Mouse (Mus musculus) hindbrain, embryonic 12.5 days (tissue): ENCODE measurements around the gene Cdc42bpg. TPM values are rescaled to one million over a fixed set of nuclear protein-coding genes. Genes with fewer than 3 reads are reported as not detected.

Source experiments
- ATAC-seq: fragments of 200-750 bp; cut with Nextera tagmentation; 2 replicates; pipeline ENCODE4 v1.8.0; 2017; ENCODE audit warnings: moderate TSS enrichment; ENCODE audit not compliant: low FRiP score
- H3K27ac ChIP-seq: fragments of 300-500 bp; sonication (generic); 2 replicates; pipeline ENCODE4 v1.5.1; 2016; ENCODE audit warnings: mild to moderate bottlenecking
- H3K27me3 ChIP-seq: fragments of 300-500 bp; sonication (generic); 2 replicates; pipeline ENCODE4 v1.6.1; 2016; ENCODE audit warnings: mild to moderate bottlenecking
- H3K36me3 ChIP-seq: fragments of 300-500 bp; sonication (generic); 2 replicates; pipeline ENCODE4 v1.6.1; 2016; ENCODE audit warnings: mild to moderate bottlenecking
- H3K4me1 ChIP-seq: fragments of 300-500 bp; sonication (generic); 2 replicates; pipeline ENCODE4 v1.6.1; 2016
- H3K4me2 ChIP-seq: fragments of 300-500 bp; sonication (generic); replicated peaks from 2 replicates; pipeline ENCODE4 v1.6.1; 2016; ENCODE audit warnings: mild to moderate bottlenecking
- H3K4me3 ChIP-seq: fragments of 300-500 bp; sonication (generic); 2 replicates; pipeline ENCODE4 v1.5.1; 2016; ENCODE audit warnings: mild to moderate bottlenecking
- H3K9ac ChIP-seq: fragments of 300-500 bp; sonication (generic); 2 replicates; pipeline ENCODE4 v1.6.1; 2016; ENCODE audit warnings: mild to moderate bottlenecking, moderate library complexity
- H3K9me3 ChIP-seq: fragments of 300-500 bp; sonication (generic); replicated peaks from 2 replicates; pipeline ENCODE4 v1.6.1; 2016; ENCODE audit warnings: mild to moderate bottlenecking
- WGBS: fragments of 180-500 bp; shearing (Covaris S2); methylation state at CpG from one replicate; pipeline ENCODE4 v1.1.7; 2016; 5-methylcytosine and 5-hydroxymethylcytosine counted together
- microRNA counts: library from miRNA; unstranded; fragments of <30 nt; microRNA quantifications from one replicate; lab custom pipeline; 2017
- microRNA-seq: library from miRNA; unstranded; fragments of <30 nt; microRNA quantifications from one replicate; pipeline ENCODE4, GENCODE M21; 2017
- polyA plus RNA-seq: library from polyadenylated mRNA; unstranded; fragments of >200 nt; fragmentation: Nextera tagmentation; extraction: Ambion mirVana; gene quantifications from 2 replicates; pipeline ENCODE4 v1.2.1, GENCODE M21; 2016

Cdc42bpg gene
- polyA plus RNA-seq, 1 experiment from 2014 or later: 0.61 TPM

DNA sequence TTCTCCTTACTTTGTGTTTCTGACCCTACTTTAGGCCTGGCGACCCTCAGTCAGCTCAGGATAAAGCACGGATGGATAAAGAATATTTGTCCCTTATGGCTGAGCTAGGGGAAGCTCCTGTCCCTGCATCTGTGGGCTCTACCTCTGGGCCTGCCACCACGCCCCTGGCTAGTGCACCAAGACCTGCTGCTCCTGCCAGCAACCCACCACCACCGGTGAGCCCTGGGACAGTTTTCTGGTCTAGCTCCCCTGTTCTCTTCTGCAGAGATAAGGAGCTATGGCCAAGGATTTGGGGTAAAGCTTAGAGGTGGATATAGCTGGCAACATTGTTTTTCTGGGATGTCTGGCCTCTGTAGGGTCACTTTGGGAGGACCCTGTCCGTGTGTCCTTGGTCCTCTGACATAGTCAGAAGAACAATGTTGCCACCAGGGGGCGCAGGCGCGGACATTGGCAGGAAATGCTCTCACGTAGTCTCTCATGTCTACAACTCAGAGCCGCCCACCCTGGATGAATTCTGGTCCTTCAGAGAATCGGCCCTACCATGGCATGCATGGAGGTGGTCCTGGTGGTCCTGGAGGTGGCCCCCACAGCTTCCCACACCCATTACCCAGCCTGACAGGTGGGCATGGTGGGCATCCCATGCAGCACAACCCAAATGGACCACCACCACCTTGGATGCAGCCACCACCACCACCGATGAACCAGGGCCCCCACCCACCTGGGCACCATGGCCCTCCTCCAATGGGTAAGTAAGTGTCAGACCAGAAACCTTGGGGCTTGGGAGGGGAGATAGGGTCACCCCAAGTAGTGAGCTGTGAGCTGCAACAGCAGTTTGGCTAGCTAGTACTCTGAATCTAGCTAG is 67.5 kb downstream of the Cdc42bpg start:
- Histone ChIP-seq H3K4me2 (no peak overlapping the region), H3K9me3 (no peaks in the 10 kb centered on the region), H3K9ac (no peak overlapping the region), H3K4me3 (no peak overlapping the region), H3K27me3 (no peaks in the 10 kb centered on the region), H3K4me1 (0 out of 2 replicates have a peak, but pooled peaks cover 6% of the 10 kb centered on the region), H3K27ac (no peak overlapping the region), H3K36me3 (peaks cover 96% of the 10 kb centered on the region)
- ATAC-seq: peak; percentile 12; the same call in 1 of the 2 replicates
- whole genome bisulfite sequencing: 72% methylated on average over 12 of the region's 12 CpGs

GRCm38 (mm10) chr19:6374571-6374970 is 68.3 kb downstream of the Cdc42bpg start:
- no peak overlapping the region for H3K4me3 ChIP-seq
- no peak overlapping the region for H3K9ac ChIP-seq
- ATAC-seq: no peak
- no peak overlapping the region for H3K27ac ChIP-seq
- H3K4me1 ChIP-seq: 0 out of 2 replicates have a peak, but pooled peaks cover 6% of the 10 kb centered on the region
- no peaks in the 10 kb centered on the region for H3K9me3 ChIP-seq
- H3K27me3 ChIP-seq: no peaks in the 10 kb centered on the region
- 98% methylated on average over 10 of the region's 10 CpGs for WGBS
- H3K4me2 ChIP-seq: no peak overlapping the region
- peaks cover 96% of the 10 kb centered on the region for H3K36me3 ChIP-seq

MicroRNA genes within 50 kb of the gene (microRNA counts, 519-probe panel; counts per million panel counts)
- microRNA mmu-miR-192 (lab: Ali Mortazavi, UCI): 1,391 counts per million, percentile 59 among the panel's probes with 10 or more counts

Small RNAs within 50 kb of the gene (microRNA-seq; reads per million reads assigned to microRNA genes)
- gene Mir192: 87.3 reads per million, percentile 43 among the genes with 10 or more reads in this experiment
- 68.1 reads per million, percentile 40 among the genes with 10 or more reads in this experiment for gene Mir194-2
- 0.81 reads per million for gene Mir6989

Other genes starting within 250 kb of the Cdc42bpg start
- gene Mrpl49, start 248.7 kb upstream of the Cdc42bpg start, polyA plus RNA-seq: 65.1 and 67.5 TPM in 2 replicates
- 561 and 621 TPM in 2 replicates for gene Fau, start 248.6 kb upstream of the Cdc42bpg start, polyA plus RNA-seq
- gene Znhit2, start 245.3 kb upstream of the Cdc42bpg start, polyA plus RNA-seq: 33.6 and 34.4 TPM in 2 replicates
- 38.0 and 40.3 TPM in 2 replicates for gene Tm7sf2, start 238.1 kb upstream of the Cdc42bpg start, polyA plus RNA-seq
- 78.8 and 79.7 TPM in 2 replicates for gene Vps51, start 229.2 kb upstream of the Cdc42bpg start, polyA plus RNA-seq
- gene Tmem262, start 226.4 kb upstream of the Cdc42bpg start, polyA plus RNA-seq: not detected in 2 replicates
- gene Gm28374, start 224.2 kb upstream of the Cdc42bpg start, polyA plus RNA-seq: 2.5 and 2.7 TPM in 2 replicates
- 68.9 and 75.0 TPM in 2 replicates for gene Zfpl1, start 221.5 kb upstream of the Cdc42bpg start, polyA plus RNA-seq
- gene Cdca5, start 221.5 kb upstream of the Cdc42bpg start, polyA plus RNA-seq: 24.5 and 25.4 TPM in 2 replicates
- gene AC131692.1, start 212.0 kb upstream of the Cdc42bpg start, polyA plus RNA-seq: 0.35 and 0.38 TPM in 2 replicates
- gene Naaladl1, start 200.7 kb upstream of the Cdc42bpg start, polyA plus RNA-seq: 0.54 and 0.70 TPM in 2 replicates
- gene Sac3d1, start 187.8 kb upstream of the Cdc42bpg start, polyA plus RNA-seq: 47.9 and 48.3 TPM in 2 replicates
- 33.2 and 33.4 TPM in 2 replicates for gene Snx15, start 178.2 kb upstream of the Cdc42bpg start, polyA plus RNA-seq
- gene Batf2, start 165.5 kb upstream of the Cdc42bpg start, polyA plus RNA-seq: 0.22 TPM in 1 of 2 replicates, not detected in the other
- gene Arl2, start 164.9 kb upstream of the Cdc42bpg start, polyA plus RNA-seq: 91.6 and 94.6 TPM in 2 replicates
- gene Majin, start 122.1 kb upstream of the Cdc42bpg start, polyA plus RNA-seq: not detected in 2 replicates
- gene Gpha2, start 80.1 kb upstream of the Cdc42bpg start, polyA plus RNA-seq: 1.4 and 1.5 TPM in 2 replicates
- gene Ppp2r5b, start 70.6 kb upstream of the Cdc42bpg start, polyA plus RNA-seq: 66.3 and 72.2 TPM in 2 replicates
- 14.7 and 15.4 TPM in 2 replicates for gene Atg2a, start 64.8 kb upstream of the Cdc42bpg start, polyA plus RNA-seq
- gene Ehd1, start 29.7 kb upstream of the Cdc42bpg start, polyA plus RNA-seq: 90.8 and 92.7 TPM in 2 replicates
- gene Men1, start 28.5 kb downstream of the Cdc42bpg start, polyA plus RNA-seq: 91.5 and 95.8 TPM in 2 replicates
- 15.0 and 16.0 TPM in 2 replicates for gene Map4k2, start 34.7 kb downstream of the Cdc42bpg start, polyA plus RNA-seq
- gene Sf1, start 57.2 kb downstream of the Cdc42bpg start, polyA plus RNA-seq: 168 and 176 TPM in 2 replicates
- 1.8 and 3.9 TPM in 2 replicates for gene Pygm, start 77.9 kb downstream of the Cdc42bpg start, polyA plus RNA-seq
- 20.0 and 23.0 TPM in 2 replicates for gene Rasgrp2, start 92.9 kb downstream of the Cdc42bpg start, polyA plus RNA-seq
- 21.3 and 23.0 TPM in 2 replicates for gene Nrxn2, start 112.3 kb downstream of the Cdc42bpg start, polyA plus RNA-seq
- gene Slc22a12, start 236.6 kb downstream of the Cdc42bpg start, polyA plus RNA-seq: not detected in 2 replicates